Mouse (Mus musculus) E14TG2a.4 (cell line): Measurements from ENCODE around the gene Ism1.

Experiments
- H3K27me3 ChIP-seq: 2 replicates; pipeline ENCODE4 v1.6.1; 2014; ENCODE audit warnings: low read length, control low read depth; ENCODE audit not compliant: insufficient read depth
- H3K36me3 ChIP-seq: 2 replicates; pipeline ENCODE4 v1.6.1; 2014; ENCODE audit warnings: low read length, control low read depth; ENCODE audit not compliant: insufficient read depth
- H3K4me1 ChIP-seq: replicated peaks from 2 replicates; pipeline ENCODE4 v1.6.1; 2014; ENCODE audit warnings: low read depth, low read length, control low read depth
- H3K4me3 ChIP-seq: replicated peaks from 2 replicates; pipeline ENCODE4 v1.5.1; 2014; ENCODE audit warnings: mild to moderate bottlenecking, low read length
- H3K9me3 ChIP-seq: 2 replicates; pipeline ENCODE4 v1.6.1; 2014; ENCODE audit warnings: low read length, control low read depth
- CTCF ChIP-seq: conservative IDR thresholded peaks from 2 replicates; pipeline ENCODE4 v1.5.1; 2014; ENCODE audit warnings: low read length
- NANOG ChIP-seq: IDR thresholded peaks from 2 replicates; pipeline ENCODE4 v1.6.1; 2014; ENCODE audit warnings: borderline replicate concordance, low read length, mixed read lengths
- POU5F1 ChIP-seq: IDR thresholded peaks from 2 replicates; pipeline ENCODE4 v1.6.1; 2014; ENCODE audit warnings: low read length, borderline replicate concordance

Gene Ism1

DNA sequence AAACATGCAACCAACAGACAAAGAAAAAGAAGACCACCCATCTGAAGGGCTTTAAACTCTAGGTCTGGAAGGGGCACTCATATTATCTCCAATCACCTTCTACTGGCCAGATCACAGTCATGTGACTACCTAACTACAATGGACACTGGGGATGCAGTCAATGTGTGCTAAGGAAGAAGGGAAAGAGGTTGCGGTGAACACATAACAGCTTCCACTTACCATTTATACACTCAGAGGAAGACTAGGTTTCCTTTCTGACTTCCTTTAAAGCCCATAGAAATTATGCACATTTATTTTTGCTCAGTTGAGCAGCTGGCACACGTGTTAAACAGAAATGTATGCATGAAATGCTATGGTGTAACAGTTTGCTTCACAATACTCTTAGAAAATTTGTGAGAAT lies 5.6 kb upstream of the Ism1 start:
- Histone ChIP-seq H3K4me3 (no peak overlapping the region), H3K4me1 (peaks cover 7% of the 10 kb centered on the region), H3K27me3 (peaks cover 30% of the 10 kb centered on the region), H3K9me3 (no peaks in the 10 kb centered on the region), H3K36me3 (no peaks in the 10 kb centered on the region)
- TF ChIP-seq POU5F1: no peak
- TF ChIP-seq NANOG: no peak
- TF ChIP-seq CTCF: no peak

DNA sequence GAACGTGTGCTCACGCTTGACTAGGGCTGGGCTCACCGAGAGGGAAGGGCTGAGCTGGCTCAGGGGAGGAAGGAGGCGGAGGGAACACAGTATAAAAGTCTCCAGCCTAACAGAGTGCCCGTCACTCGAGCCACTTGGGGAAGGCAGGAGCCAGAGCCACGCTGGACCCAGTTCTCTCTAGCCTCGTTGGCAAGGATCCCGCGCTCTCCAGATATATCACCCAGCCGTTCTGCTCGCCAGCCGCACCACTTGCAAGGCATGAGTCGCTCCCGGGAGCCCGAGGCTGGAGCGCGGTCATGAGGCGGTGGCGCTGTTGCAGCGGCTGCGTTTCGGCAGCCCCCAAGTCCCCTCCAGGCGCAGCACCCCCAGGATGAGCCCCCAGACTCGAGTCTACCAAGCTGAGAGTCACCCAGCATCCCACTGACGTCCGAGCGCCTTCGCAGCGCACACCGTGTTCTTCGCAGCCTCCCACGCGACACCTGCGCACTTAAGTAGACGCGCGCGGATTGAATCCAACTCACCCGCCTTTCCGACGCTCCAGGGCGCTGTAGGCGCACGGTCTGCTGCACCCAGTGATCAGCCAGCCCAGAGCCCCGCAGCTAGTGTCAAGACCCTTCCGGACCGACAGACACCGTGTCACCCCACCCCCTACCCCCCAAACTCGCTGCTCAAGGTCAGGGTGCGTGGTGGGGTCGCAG lies 764 bp upstream of the Ism1 start:
- TF ChIP-seq CTCF (no peak), POU5F1 (no peak), NANOG (no peak)
- peaks cover 61% of the 10 kb centered on the region for H3K27me3 ChIP-seq

DNA sequence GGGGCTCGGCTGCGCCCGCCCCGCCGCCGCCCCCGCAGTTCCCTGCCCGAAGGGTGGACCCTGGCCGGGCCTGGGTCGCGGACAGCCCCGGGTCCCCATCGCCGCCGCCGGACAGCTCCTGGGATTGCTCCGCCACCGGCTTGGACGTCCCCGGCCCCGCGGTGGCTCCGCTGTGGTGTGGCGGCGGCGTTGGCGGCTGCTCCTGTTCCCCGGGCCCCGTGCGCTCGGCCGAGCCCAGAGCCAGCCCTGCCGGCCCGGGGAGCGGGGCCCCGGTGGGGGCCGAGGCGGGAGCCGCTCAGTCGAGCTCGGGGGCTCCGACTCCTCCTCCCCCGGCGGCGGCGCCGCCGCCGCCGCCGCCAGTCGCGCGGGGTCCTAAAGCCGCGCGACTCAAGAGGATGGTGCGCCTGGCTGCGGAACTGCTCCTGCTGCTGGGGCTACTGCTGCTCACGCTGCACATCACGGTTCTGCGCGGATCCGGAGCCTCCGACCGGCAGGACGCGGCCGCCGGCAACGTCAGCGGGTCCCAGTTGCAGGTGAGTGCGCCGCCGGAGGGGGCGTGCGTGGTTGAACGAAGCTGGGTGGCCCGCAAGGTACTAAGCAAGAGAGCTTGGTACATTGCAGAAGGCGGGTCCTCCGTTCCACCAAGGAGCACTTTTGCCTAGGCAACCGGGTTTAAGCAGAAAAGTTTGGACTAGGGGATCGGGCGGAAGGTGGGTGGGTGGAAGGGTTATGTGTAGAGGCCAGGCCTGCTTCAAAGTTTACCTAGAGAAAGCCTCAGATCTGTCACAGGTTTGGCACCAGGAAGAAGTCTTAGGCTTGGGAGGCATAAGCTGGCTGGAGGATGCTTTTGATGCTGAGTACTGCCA lies 530 bp downstream of the Ism1 start:
- Histone ChIP-seq H3K4me1 (peaks cover 15% of the 10 kb centered on the region), H3K4me3 (peak overlapping the region; percentile 91), H3K27me3 (peaks cover 59% of the 10 kb centered on the region), H3K36me3 (no peaks in the 10 kb centered on the region), H3K9me3 (no peaks in the 10 kb centered on the region)
- TF ChIP-seq POU5F1: no peak
- TF ChIP-seq NANOG: no peak
- no peak for TF ChIP-seq CTCF

More for the DNA sequence above, 764 bp upstream of the Ism1 start:
- Histone ChIP-seq H3K4me1 (peaks cover 15% of the 10 kb centered on the region), H3K36me3 (no peaks in the 10 kb centered on the region), H3K4me3 (peak overlapping the region; percentile 91), H3K9me3 (no peaks in the 10 kb centered on the region)

DNA sequence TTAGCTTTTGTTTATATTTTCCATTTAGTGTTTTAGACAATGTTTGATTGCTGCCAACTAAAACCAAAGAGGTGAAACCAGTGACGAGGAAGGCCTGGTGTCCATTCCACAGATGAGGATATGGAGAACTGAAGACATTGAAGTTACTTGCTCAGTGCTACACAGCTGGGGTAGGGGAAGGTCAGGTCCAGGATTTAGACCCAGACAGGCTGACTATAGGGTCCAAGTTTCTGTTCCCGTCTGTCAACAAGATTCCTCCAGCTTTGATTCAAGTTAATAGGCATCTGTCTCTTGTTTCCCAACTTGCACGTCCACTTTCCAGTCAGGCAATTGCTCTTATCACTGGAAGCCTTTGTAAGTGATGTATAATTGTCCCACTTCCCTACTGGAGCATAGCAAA lies 4.6 kb downstream of the Ism1 start:
- no peaks in the 10 kb centered on the region for H3K9me3 ChIP-seq
- no peak for TF ChIP-seq CTCF
- no peak for TF ChIP-seq NANOG
- no peak for TF ChIP-seq POU5F1
- peaks cover 8% of the 10 kb centered on the region for H3K4me1 ChIP-seq
- no peaks in the 10 kb centered on the region for H3K36me3 ChIP-seq
- no peak overlapping the region for H3K4me3 ChIP-seq
- H3K27me3 ChIP-seq: peaks cover 30% of the 10 kb centered on the region

GRCm38 (mm10) chr2:139689442-139690003 lies 11.5 kb downstream of the Ism1 start:
- TF ChIP-seq NANOG: no peak
- TF ChIP-seq POU5F1: no peak
- no peak for TF ChIP-seq CTCF
- Histone ChIP-seq H3K27me3 (no peaks in the 10 kb centered on the region), H3K4me3 (no peak overlapping the region), H3K9me3 (0 out of 2 replicates have a peak, but pooled peaks cover 7% of the 10 kb centered on the region), H3K36me3 (no peaks in the 10 kb centered on the region), H3K4me1 (no peaks in the 10 kb centered on the region)

GRCm38 (mm10) chr2:139693521-139693920 lies 15.5 kb downstream of the Ism1 start:
- no peaks in the 10 kb centered on the region for H3K36me3 ChIP-seq
- no peaks in the 10 kb centered on the region for H3K27me3 ChIP-seq
- 0 out of 2 replicates have a peak, but pooled peaks cover 7% of the 10 kb centered on the region for H3K9me3 ChIP-seq
- TF ChIP-seq CTCF (no peak), POU5F1 (no peak), NANOG (no peak)
- no peak overlapping the region for H3K4me3 ChIP-seq
- H3K4me1 ChIP-seq: no peaks in the 10 kb centered on the region

DNA sequence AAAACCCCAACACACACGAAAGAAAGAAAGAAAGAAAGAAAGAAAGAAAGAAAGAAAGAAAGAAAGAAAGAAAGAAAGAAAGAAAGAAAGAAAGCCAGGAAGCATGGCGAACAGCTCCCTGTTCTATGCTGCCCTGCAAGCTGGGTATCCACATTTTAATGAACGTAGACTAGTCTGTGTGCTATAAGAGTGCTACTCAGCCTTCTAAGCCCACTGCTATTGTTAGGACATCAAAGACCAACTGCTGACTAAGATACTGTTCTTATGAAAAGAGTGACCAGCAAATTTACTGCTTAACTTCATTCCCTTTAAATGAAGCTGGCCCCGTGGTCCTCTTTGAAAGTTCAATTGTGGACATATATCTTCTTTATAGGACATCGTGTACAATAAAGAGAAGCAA lies 16.7 kb downstream of the Ism1 start:
- TF ChIP-seq CTCF: no peak
- no peak for TF ChIP-seq NANOG
- TF ChIP-seq POU5F1: no peak
- no peak overlapping the region for H3K4me3 ChIP-seq
- no peaks in the 10 kb centered on the region for H3K27me3 ChIP-seq
- no peaks in the 10 kb centered on the region for H3K36me3 ChIP-seq
- H3K4me1 ChIP-seq: no peaks in the 10 kb centered on the region
- 0 out of 2 replicates have a peak, but pooled peaks cover 7% of the 10 kb centered on the region for H3K9me3 ChIP-seq

GRCm38 (mm10) chr2:139696578-139696977 lies 18.6 kb downstream of the Ism1 start:
- H3K9me3 ChIP-seq: peaks cover 13% of the 10 kb centered on the region
- H3K36me3 ChIP-seq: no peaks in the 10 kb centered on the region
- H3K4me3 ChIP-seq: no peak overlapping the region
- no peaks in the 10 kb centered on the region for H3K4me1 ChIP-seq
- no peaks in the 10 kb centered on the region for H3K27me3 ChIP-seq
- TF ChIP-seq POU5F1 (no peak), CTCF (no peak), NANOG (no peak)

DNA sequence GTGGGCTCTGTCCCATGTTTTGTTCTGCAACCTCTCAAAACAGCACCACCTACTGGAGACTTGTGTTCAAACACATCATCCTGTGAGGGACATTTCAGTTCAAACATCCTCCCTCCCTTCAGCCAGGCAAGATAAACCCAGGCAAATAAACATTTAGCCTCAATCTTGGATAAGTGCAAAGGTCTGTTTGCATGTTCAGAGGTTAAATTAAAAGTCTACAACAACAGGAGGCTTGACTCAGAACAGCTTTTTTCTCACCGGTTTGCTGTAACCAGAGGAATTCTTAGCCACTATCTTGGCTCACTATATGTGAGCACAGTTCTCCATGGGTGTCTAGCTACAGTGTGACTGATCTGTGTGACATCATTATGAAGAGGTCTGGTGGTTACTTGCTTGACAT lies 22.6 kb downstream of the Ism1 start:
- Histone ChIP-seq H3K27me3 (no peaks in the 10 kb centered on the region), H3K4me1 (no peaks in the 10 kb centered on the region), H3K4me3 (no peak overlapping the region), H3K36me3 (no peaks in the 10 kb centered on the region), H3K9me3 (peaks cover 10% of the 10 kb centered on the region)
- no peak for TF ChIP-seq NANOG
- TF ChIP-seq CTCF: peak; percentile 25; the same call in 1 of the 2 replicates
- TF ChIP-seq POU5F1: no peak
